Mouse (Mus musculus) bone marrow macrophage, adult 2 months (primary cell): ENCODE data around the gene Dhtkd1.

ENCODE experiments used
- CTCF ChIP-seq: IDR thresholded peaks from 2 replicates; pipeline ENCODE4 v1.5.1; 2012; ENCODE audit warnings: low read depth, mild to moderate bottlenecking, low read length, moderate library complexity
- POLR2A ChIP-seq: IDR thresholded peaks from 2 replicates; pipeline ENCODE4 v1.6.1; 2012; ENCODE audit warnings: mild to moderate bottlenecking, low read depth, low read length, borderline replicate concordance

- TF ChIP-seq POLR2A (no peak), CTCF (no peak)
Observed at GRCm38 (mm10) chr2:5962265-5962664, 19.7 kb upstream of the Dhtkd1 start.
